Comparison of ENCODE assay signal across 1 mouse cellular context in the genomic region with DNA sequence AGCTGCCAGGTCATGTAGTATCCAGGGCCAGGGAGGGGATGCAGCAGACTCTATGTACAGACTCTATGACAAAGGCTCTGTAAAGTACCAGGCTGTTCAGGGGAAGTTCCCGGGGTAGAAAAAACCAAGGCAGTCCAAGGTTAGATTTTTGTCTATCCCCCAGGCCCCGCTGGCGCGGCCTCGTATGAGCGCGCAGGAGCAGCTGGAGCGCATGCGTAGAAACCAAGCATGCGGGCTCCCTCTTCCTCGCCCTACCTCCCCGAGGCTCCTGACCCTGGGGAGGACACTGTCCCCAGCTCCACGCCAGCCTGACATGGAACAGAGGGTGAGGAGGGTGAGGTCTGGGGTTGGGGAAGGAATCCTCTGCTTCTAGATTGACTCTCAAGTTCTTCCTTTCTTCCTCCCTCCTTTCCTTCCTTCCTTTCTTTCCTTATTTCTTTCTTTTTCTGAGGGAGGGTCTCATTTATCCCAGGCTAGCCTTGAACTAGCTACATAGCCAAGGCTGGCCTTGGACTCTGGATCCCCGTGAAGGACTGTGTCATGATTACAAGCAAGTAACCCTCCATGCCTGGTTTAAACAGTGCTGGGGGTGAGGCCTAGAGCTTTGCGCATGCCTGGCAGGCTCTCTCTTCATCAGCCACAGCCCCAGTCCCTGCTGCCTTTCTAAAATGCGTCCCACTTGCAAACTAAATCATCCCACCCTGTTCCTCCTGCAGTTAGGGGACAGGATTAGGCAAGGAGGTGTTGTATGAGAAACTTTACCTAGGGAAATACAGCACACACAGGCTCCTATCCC.
TF ChIP-seq lines count a peak whose summit lies in the region.

No protein-coding gene starts in this region.

TF ChIP-seq in myocyte, 11 proteins besides CTCF, POLR2A, EP300 and RAD21 (continued from another document):
- TF ChIP-seq TCF12 (IDR thresholded peaks at IDR 0.05; ENCODE audit: insufficient read depth, poor library complexity, severe bottlenecking) (no peak), MYOD1 (IDR thresholded peaks at IDR 0.05; ENCODE audit: control insufficient read depth in 1 of 3, insufficient read length in 2 of 3, low read depth in 2 of 3) (no peak), E2F4 (IDR thresholded peaks at IDR 0.05; ENCODE audit: insufficient read depth) (no peak), CEBPB (IDR thresholded peaks at IDR 0.05; ENCODE audit: insufficient read depth, poor library complexity, severe bottlenecking) (no peak), TCF3 (IDR thresholded peaks at IDR 0.05; ENCODE audit: insufficient read length, low read depth) (no peak)
